ENCODE assay signal across 9 mouse cellular contexts in the genomic region with DNA sequence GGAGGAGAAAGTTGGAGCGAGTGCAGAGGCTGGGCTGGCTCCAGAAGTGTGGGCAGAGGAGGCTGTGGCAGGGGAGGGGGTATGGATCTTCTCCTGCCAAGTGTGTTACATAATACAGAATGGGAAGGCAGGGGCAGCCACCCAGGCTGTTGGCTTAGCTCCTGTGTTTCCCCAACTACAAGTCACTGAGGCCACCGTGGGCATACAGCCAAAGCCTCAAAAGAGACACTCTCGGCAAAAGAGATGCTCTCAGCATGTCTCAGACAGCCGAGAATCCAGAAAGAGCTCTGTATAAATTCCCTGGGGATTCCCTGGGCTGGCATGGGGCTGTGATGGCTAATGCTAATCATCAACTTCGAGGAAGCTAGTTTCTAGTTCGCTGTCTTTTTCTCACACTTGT.
DNase-seq lines count a peak whose midpoint lies in the region; ATAC-seq and TF ChIP-seq lines count a peak whose summit lies in the region.
"Had no signal": no experiment of that assay in that cellular context is flagged by ENCODE, and none has a peak within 500 bp of the region (broad histone marks: within the 10 kb centered on the region; RNA-seq: fewer than 3 reads in every experiment).

No protein-coding gene starts in this region.

- peak; percentile 77 for DNase-seq in lung, embryonic 14.5 days
- DNase-seq in lung, postnatal 25 days (ENCODE audit: low spot score), result no peak
- peak; percentile 30 to 34 for DNase-seq in cerebellum, adult 18-20 months
- peak; percentile 48 to 78 for DNase-seq in layer of hippocampus, adult 18-20 months (ENCODE audit: low spot score in 2 of 2)
- DNase-seq in right cerebral cortex, adult 18-20 months, result peak; percentile 64
- DNase-seq in thymus, postnatal 14 days, result no peak

- no peaks in the 10 kb centered on the region for H3K36me3 ChIP-seq in lung, embryonic 14.5 days (ENCODE audit: insufficient read depth)

- no peaks in the 10 kb centered on the region for H3K9me3 ChIP-seq in lung, embryonic 14.5 days (ENCODE audit: low read depth, low read length)

- ATAC-seq in lung, embryonic 14.5 days (ENCODE audit: insufficient read depth), result peak; percentile 70
- no peak for ATAC-seq in monocyte, adult 5-6 weeks (replicated peaks; ENCODE audit: insufficient number of reproducible peaks, low FRiP score, low TSS enrichment, poor library complexity, severe bottlenecking)
- no peak for ATAC-seq in megakaryocyte-erythroid progenitor cell, adult 5-6 weeks (replicated peaks; ENCODE audit: low FRiP score, low TSS enrichment, poor library complexity, severe bottlenecking)

- 45% methylated on average over 6 of the region's 6 CpGs for WGBS in lung, embryonic 14.5 days

- no peak for TF ChIP-seq CTCF in lung, embryonic 14.5 days (IDR thresholded peaks at IDR 0.05; ENCODE audit: low read depth)

- H3K9ac ChIP-seq in lung, embryonic 14.5 days, result no peak overlapping the region
- H3K9ac ChIP-seq: liver, embryonic 14.5 days had no signal

- no peak overlapping the region for H3K27ac ChIP-seq in lung, embryonic 14.5 days (ENCODE audit: low read depth)
- H3K27ac ChIP-seq: liver, embryonic 14.5 days had no signal

- H3K4me1 ChIP-seq in lung, embryonic 14.5 days (ENCODE audit: insufficient read depth), result no peaks in the 10 kb centered on the region

- H3K27me3 ChIP-seq in lung, embryonic 14.5 days (ENCODE audit: insufficient read depth, low read length), result no peaks in the 10 kb centered on the region

- H3K4me3 ChIP-seq in lung, embryonic 14.5 days (ENCODE audit: low read depth, low read length), result no peak overlapping the region

- no peak overlapping the region for H3K4me2 ChIP-seq in lung, embryonic 14.5 days

Comparison
In these comparisons a context has a peak if more than half of its experiments do, and no peak if none do; other contexts are left out.
1. DNase-seq: peak in lung, embryonic 14.5 days (single experiment), cerebellum, adult 18-20 months (2 of 2), layer of hippocampus, adult 18-20 months (2 of 2) and right cerebral cortex, adult 18-20 months (single experiment); none in lung, postnatal 25 days (single experiment) and thymus, postnatal 14 days (single experiment).